Mouse (Mus musculus) kidney, adult 11 months (tissue): Measurements from ENCODE around the gene Strap.

ENCODE experiments used
- DNase-seq: peaks from one replicate; pipeline ENCODE4 v3.0.0; 2022

The Strap gene

GRCm38 (mm10) chr6:137783899-137784637 lies 49.2 kb downstream of the Strap start:
- no peak for DNase-seq

DNA sequence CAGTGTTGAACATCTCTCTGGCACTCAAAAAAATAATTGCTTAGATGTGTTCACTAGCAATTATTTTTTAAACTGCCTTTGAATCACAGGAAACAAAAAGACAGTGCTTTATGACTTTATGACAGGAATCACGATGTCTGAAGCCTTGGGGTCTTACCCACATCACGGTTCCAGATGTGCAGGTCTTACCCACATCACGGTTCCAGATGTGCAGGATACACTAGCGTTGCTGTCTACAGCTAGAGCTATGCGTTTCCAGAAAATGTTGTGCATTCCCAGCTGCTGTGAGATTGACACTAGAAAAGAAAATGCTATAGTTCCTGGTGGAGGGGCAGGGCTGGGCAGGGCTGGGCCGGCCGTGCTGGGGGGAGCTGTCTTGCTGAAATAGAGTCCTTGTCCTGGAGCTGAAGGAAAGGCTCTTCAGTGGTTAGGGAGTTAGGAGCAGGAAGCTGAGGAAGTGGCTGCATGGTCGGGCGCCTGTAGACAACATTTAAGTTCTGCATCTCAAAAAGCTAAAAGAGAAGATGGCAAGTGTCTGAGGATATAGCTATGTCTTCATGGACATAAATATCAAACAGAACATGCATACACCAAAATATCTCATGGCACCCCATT lies 54.2 kb downstream of the Strap start:
- no peak for DNase-seq

- DNase-seq: no peak
Observed at GRCm38 (mm10) chr6:137789658-137790057, 54.8 kb downstream of the Strap start.

- DNase-seq: no peak
Observed at GRCm38 (mm10) chr6:137795494-137795893, 60.6 kb downstream of the Strap start.

GRCm38 (mm10) chr6:137796596-137797567 lies 62.0 kb downstream of the Strap start:
- DNase-seq: no peak

DNA sequence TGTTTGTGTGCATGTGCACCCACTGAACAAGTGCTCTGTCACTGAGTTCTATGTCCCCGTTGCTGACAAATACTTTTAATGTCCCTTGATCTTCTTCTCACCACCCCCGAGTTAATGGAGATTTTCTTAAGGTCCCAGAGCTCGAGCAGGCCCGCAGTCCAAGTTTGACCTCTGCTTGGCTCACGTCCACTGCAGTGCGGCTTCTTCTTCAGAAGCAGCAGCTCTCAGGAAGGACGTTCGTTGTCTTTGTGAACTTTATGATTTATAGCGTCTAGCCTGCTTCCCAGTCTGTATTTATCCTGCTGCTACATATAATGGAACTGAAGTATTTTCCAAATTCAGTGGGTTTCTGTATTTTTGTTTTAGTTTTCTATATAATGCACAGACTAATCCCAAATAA lies 64.4 kb downstream of the Strap start:
- DNase-seq: no peak
